Mouse (Mus musculus) liver, embryonic 14.5 days (tissue): ENCODE data around the gene Rhod.

Source experiments
- CTCF ChIP-seq: IDR thresholded peaks from 2 replicates; pipeline ENCODE4 v1.5.1; 2016; ENCODE audit warnings: antibody characterized with exemption, low read depth, control low read depth
- EP300 ChIP-seq: IDR thresholded peaks from 2 replicates; pipeline ENCODE4 v1.6.1; 2016; ENCODE audit warnings: antibody characterized with exemption, low read depth

DNA sequence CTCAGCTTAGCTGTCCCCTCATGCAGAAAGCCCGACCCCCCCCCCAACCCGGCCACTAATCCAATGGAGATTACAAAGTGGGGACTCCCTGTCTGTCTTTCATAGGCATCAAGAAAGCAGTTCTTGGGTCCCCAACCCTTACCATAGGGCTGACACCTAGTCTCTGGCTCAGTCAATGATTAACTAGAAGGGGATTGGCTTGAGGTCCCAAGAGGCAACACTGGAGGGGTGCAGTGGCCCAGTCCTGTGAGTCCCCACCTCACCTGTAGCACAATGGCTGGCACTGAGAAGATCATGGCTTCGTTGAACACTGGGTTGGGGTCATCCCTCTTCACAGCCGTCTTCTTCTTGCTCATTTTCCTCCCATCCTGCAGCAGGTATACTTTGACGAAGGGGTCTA is 11.4 kb upstream of the Rhod start:
- TF ChIP-seq CTCF (no peak), EP300 (no peak)
